Mouse (Mus musculus): ENCODE measurements around the gene Olfr851.

The Olfr851 gene

GRCm38 (mm10) chr9:19492995-19493394 is at the start of gene Olfr851:
Gene Olfr851, plus strand, starts transcription at chr9:19493295.
- DNase-seq, result no peak

- DNase-seq, result no peak
Observed at GRCm38 (mm10) chr9:19478148-19478547, 14.9 kb upstream of the Olfr851 start, which contains the start of gene Olfr850. Gene Olfr850, minus strand, starts transcription at chr9:19478248.

GRCm38 (mm10) chr9:19540976-19541375 is 47.9 kb downstream of the Olfr851 start, which contains the start of gene Olfr853:
Gene Olfr853, minus strand, starts transcription at chr9:19541076.
- DNase-seq, result no peak

Data from layer of hippocampus, adult 9-11 months (tissue).